Mouse (Mus musculus): Measurements from ENCODE around the gene Tgtp2. TPM values are rescaled to one million over a fixed set of nuclear protein-coding genes. Genes with fewer than 3 reads are reported as not detected.
"Not testable (repeated sequence)": the region's sequence is repeated elsewhere in the genome, so short reads cannot be mapped to it uniquely, and the experiment has no call there.

Gene Tgtp2
- total RNA-seq, 2 experiments from 2014 or later, result 0.28 to 3.8 TPM

DNA sequence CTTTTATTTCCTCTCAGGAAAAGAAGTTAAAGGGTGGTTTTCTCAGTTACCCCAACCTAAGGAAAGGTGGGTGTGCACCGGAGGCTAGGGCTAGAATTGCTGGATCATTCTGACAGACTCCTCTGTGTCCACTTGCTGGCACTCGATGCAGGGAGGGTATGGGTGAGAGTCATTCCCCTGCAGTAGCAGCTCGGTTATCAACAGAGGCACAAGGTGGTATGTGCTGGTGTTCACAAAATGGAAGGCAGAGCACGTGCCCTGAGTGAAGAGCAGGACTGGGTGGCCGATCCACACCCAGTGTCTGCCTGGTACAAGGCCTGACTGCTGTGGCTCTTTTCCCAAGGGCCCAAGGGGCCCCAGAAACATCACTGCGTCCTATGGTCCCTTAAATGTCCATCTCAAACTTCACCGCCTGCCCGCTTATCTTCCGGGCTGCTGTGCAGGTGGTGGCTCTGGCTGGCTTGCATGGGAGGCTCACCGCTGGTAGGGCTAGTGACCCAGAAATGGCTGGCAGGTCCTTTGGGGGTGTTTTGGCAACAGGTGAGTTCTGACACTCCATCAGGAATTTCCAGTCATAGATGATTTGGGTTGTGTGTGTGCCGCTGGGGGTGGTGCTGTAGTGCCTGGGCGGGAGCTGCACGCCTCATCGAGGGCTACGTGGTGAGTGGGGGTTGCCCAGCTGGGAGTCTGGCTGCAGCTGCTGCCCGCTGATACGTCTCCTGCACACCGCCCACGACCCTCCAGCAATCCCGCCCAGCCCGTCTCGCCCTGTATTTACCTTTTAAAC, 24.0 kb upstream of the Tgtp2 start:
- intact Hi-C loops (cut with DNase I), result no loop called here
- no peak for DNase-seq

DNA sequence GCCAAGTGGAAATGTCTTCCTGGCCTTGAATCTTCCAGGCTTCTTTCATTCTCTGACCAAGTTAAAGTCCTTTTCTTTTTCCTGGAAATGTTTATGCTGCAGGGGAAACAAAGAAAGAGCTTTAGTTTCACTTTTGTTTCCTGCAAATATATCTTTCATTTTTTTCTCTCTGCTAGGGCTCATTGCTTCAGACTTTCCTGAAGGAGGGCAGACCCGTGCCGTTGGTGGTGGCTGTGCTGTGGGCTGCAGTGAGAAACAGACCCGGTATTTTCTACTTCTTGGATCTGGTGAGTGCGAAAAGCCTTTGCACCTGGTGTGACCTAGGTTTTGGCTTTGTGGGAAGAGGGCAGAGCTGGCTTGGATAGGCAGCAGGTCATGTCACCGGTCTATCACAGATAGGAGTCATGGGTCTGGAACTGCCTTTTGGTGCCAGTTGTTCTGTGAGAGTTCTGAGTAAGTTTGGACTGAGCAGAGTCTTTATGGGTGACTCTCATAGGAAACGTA, 22.9 kb upstream of the Tgtp2 start:
- intact Hi-C loops (cut with DNase I), result no loop called here
- DNase-seq, result no peak

- intact Hi-C loops (cut with DNase I), result loop anchor here (2.0 kb wide), 1 partner anchor 212 kb away; no protein-coding TSS in a partner anchor
- DNase-seq, result no peak
These were observed 20.9 kb upstream of the Tgtp2 start for GRCm38 (mm10) chr11:49084875-49085274.

GRCm38 (mm10) chr11:49084385-49084784, 20.4 kb upstream of the Tgtp2 start:
- no peak for DNase-seq
- intact Hi-C loops (cut with DNase I), result loop anchor here (2.0 kb wide), 1 partner anchor 212 kb away; no protein-coding TSS in a partner anchor

DNA sequence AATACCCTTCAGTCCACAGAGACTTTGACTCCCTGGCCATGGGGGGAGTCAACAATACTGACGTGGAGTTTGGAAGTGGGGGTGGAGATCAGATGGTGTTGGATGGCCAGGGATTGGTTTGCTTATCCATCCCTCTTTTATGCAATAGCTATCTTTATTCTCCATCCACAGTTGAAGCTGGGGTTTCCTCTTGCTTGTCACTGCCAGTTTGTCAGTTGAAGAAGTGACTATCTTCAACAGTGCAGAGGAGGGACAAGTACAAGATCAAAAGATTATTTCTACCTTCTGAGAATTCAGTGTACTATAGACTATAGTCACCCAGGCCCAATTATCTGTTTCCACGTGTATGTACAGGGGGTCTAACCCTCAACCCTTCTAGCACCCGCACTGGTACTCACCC, 19.8 kb upstream of the Tgtp2 start:
- intact Hi-C loops (cut with DNase I), result loop anchor here (2.0 kb wide), 1 partner anchor 211 kb away; no protein-coding TSS in a partner anchor
- no peak for DNase-seq

GRCm38 (mm10) chr11:49083146-49083545, 19.1 kb upstream of the Tgtp2 start:
- intact Hi-C loops (cut with DNase I), result no loop called here
- DNase-seq, result no peak

DNA sequence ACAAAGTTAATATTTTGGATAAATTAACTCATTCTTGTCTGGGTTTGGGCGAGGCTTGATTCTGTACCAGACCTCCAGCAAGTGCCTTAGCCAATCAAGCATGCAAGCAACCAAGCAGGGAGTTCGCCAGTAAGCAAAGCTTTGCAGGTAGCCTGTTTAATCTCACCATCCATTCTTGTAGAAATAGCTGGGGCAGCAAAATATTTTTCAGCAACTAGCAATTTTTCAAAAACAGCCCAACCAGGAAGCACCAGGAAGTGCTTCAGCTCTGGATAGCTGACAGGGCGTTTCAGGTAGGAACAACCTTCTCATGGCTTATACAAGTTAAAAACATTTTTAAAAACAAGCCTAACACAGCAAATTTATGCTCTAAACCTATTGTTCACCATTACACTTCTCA, 17.9 kb upstream of the Tgtp2 start:
- DNase-seq, result no peak
- intact Hi-C loops (cut with DNase I), result no loop called here

- no peak for DNase-seq
- intact Hi-C loops (cut with DNase I), result no loop called here
These were observed 17.4 kb upstream of the Tgtp2 start for GRCm38 (mm10) chr11:49081356-49081755.

GRCm38 (mm10) chr11:49080636-49081035, 16.6 kb upstream of the Tgtp2 start:
- DNase-seq, result no peak
- intact Hi-C loops (cut with DNase I), result no loop called here

- DNase-seq, result no peak
- intact Hi-C loops (cut with DNase I), result loop anchor here (1.0 to 5.0 kb wide), 2 partner anchors 81 to 156 kb away; no protein-coding TSS in a partner anchor
These were observed 14.7 kb upstream of the Tgtp2 start for GRCm38 (mm10) chr11:49078719-49079118.

DNA sequence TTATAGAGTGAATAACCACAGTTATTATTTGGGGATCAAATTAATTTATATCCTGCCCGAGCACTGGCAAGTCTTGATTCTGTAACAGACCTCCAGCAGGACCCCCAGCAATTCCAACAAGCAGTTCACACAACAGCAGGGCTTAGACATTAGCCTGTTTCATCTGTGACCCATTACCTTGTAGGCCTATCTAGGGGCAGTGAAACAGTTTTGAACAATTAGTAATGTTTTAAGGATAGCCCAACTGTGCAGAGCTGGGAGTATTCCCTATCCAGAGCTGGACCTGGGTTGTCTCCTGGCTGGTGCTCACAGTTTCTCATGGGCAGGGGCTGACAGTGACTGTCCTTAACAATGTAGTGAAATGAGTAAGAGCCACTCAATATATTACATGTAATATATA, 13.0 kb upstream of the Tgtp2 start:
- intact Hi-C loops (cut with DNase I), result loop anchor here (5.0 kb wide), 1 partner anchor 80 kb away; no protein-coding TSS in a partner anchor
- no peak for DNase-seq

DNA sequence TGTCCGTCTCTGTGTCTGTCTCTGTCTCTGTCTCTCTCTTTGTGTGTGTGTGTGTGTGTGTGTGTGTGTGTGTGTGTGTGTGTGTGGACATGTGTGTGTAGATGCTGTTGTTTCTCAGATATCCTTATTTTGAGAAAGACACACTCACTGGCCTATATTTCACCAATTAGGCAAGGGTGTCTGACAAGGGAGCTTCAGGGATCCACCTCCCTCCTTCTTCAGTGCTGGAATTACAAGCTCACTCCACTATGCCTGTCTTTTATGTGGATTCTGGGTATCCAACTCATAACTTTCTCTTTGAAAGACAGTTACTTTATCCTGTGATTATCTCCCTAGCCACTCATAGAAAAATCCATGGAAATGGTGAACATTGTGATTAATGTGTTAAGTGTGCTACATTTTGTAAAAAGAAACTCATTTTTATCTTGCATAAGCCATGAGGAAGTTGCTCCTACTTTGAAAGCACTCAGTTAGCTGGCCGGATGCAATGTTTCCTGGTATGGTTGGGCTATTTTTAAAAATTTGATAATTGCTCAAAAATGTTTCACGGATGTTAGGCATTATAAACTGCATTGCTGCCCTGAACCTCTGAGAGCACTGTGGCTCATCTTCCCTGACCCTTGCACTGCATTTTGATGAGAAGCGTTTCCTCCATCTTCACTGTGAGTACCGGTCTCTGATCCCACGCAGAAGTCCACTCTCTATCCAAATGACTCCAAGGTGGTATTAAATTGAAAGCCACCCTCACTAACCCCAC, 12.2 kb upstream of the Tgtp2 start, which contains the start of gene Ifi47:
Gene Ifi47 (plus strand): TSS at position 587 of the 757 bp plus-strand sequence.
- not testable (repeated sequence) for DNase-seq
- intact Hi-C loops (cut with DNase I), result loop anchor here (5.0 kb wide), 1 partner anchor 79 kb away; no protein-coding TSS in a partner anchor

DNA sequence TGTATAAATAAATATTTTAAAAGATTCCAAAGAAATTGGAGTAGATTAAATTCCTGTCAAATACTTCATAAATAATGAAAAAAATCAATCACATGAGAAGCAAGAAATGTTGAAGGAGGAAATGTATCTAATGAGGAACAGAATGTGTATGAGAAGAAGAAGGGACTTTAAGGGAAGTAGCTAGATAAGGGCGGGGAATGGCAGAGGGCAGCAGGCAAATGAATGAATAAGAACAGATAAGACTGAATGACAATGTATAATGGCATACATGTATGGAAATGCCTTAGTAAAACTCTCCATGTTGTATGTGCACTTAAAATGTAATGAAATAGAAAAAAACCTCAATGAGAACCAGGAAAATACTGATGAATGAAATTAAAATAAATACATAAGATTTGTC, 4.4 kb upstream of the Tgtp2 start:
- no peak for DNase-seq
- intact Hi-C loops (cut with DNase I), result no loop called here

- intact Hi-C loops (cut with DNase I); DNase-seq: not testable (repeated sequence)
These were observed 2.1 kb downstream of the Tgtp2 start for GRCm38 (mm10) chr11:49061865-49062264.

DNA sequence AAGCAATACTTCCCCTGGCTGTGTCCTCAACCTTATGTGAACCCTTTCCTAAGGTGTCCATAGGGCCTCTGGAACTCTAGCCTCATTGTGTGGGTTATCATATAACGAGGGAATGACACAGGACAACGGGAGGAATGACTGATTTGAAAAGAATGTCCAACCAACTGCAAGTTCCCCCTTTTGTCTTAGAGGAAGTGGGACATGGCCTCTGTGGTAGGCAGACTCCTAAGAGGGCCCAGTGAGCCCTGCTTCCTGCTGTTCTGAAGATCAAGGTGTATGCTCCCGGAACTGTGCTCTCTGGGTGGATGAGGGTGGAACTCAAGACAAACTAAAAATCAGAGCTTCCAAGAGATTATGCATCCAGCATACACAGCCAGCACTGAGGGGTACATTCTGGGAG, 3.9 kb downstream of the Tgtp2 start:
- DNase-seq; intact Hi-C loops (cut with DNase I): not testable (repeated sequence)

GRCm38 (mm10) chr11:49051894-49052293, 12.1 kb downstream of the Tgtp2 start:
- intact Hi-C loops (cut with DNase I); DNase-seq: not testable (repeated sequence)

GRCm38 (mm10) chr11:49051093-49051891, 12.7 kb downstream of the Tgtp2 start, which contains the start of gene 9930111J21Rik2:
9930111J21Rik2 (minus strand) TSS chr11:49051242.
- intact Hi-C loops (cut with DNase I); DNase-seq: not testable (repeated sequence)

DNA sequence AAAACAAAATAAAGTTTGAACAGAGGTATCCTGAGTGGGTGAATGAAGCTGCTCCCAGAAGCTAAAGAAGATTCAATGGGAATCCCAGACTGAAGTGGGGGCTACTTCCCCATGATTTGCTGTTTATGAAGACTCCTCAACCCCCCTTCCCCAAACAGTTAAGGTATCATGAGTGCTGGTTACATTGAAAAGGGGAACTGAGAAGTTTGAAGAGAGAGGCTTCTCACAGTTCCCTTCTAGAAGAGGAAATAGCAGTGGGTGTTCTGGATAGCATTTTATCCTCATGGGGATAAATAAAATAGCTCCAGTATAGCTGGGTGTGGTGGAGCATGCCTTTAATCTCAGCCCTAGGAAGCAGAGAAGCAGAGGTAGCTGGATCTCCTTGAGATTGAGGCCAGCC, 13.9 kb downstream of the Tgtp2 start:
- DNase-seq; intact Hi-C loops (cut with DNase I): not testable (repeated sequence)

DNA sequence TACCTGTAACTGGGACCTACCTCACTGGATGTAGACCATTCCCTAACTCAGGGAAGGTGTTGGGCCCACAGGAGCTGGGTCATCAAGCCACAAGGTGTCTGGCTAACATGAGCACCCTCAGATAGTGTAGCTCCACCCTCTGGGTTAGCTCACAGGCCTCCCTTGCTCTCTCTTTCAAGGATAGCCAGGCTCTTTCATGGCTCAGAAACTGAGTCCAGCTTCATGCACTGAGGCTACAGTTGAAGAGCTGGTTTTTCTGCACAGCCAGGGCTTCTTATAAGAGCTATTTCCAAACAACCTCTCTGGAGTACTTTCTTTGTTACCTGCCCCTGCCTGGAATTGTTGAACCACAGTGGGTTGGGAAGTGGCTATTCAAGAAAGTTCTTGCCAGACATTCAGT, 51.9 kb downstream of the Tgtp2 start:
- intact Hi-C loops (cut with DNase I); DNase-seq: not testable (repeated sequence)
